Mouse (Mus musculus) myocyte (in vitro differentiated cells): ENCODE results near the gene Rsph3a. TPM values are rescaled to one million over a fixed set of nuclear protein-coding genes. Genes with fewer than 3 reads are reported as not detected.
"Not testable (repeated sequence)": the region's sequence is repeated elsewhere in the genome, so short reads cannot be mapped to it uniquely, and the experiment has no call there.

Experiments
- H3K27me3 ChIP-seq: one replicate; pipeline ENCODE4 v1.6.1; 2011; ENCODE audit not compliant: control insufficient read depth, insufficient read depth, insufficient read length
- H3K36me3 ChIP-seq: one replicate; pipeline ENCODE4 v1.6.1; 2011; ENCODE audit not compliant: control insufficient read depth, insufficient read depth
- H3K4me2 ChIP-seq: one replicate; pipeline ENCODE4 v1.6.1; 2011; ENCODE audit warnings: low read depth, control low read depth
- H3K4me3 ChIP-seq: one replicate; pipeline ENCODE4 v1.5.1; 2011; ENCODE audit warnings: mild to moderate bottlenecking, control low read depth, moderate library complexity
- H3K79me2 ChIP-seq: one replicate; pipeline ENCODE4 v1.6.1; 2011; ENCODE audit not compliant: control insufficient read depth, insufficient read depth
- H3ac ChIP-seq: one replicate; pipeline ENCODE4 v1.6.1; 2011; ENCODE audit not compliant: control insufficient read depth, insufficient read length
- CEBPB ChIP-seq: IDR thresholded peaks from 2 replicates; pipeline ENCODE4 v1.6.1; 2011; ENCODE audit warnings: mild to moderate bottlenecking, moderate library complexity; ENCODE audit not compliant: poor library complexity, insufficient read depth, severe bottlenecking
- E2F4 ChIP-seq: IDR thresholded peaks from one replicate; pipeline ENCODE4 v1.6.1; 2011; ENCODE audit warnings: mild to moderate bottlenecking, control low read depth, moderate library complexity; ENCODE audit not compliant: insufficient read depth
- MAX ChIP-seq: IDR thresholded peaks from one replicate; pipeline ENCODE4 v1.6.1; 2011; ENCODE audit warnings: low read depth, mild to moderate bottlenecking, control low read depth
- MYOD1 ChIP-seq, 3 experiments: IDR thresholded peaks; one replicate each; pipeline ENCODE4 v1.6.1; 2011; ENCODE audit warnings: control low read depth in 2 of 3, low read depth in 2 of 3, mild to moderate bottlenecking in 2 of 3, moderate library complexity in 1 of 3; ENCODE audit not compliant: insufficient read length in 2 of 3, control insufficient read depth in 1 of 3
- MYOG ChIP-seq, 3 experiments: IDR thresholded peaks; one replicate each; pipeline ENCODE4 v1.6.1; 2011; ENCODE audit warnings: control low read depth in 2 of 3, low read depth in 2 of 3, mild to moderate bottlenecking in 2 of 3; ENCODE audit not compliant: insufficient read length in 2 of 3, control insufficient read depth in 1 of 3, insufficient read depth in 1 of 3
- POLR2A ChIP-seq: IDR thresholded peaks from one replicate; pipeline ENCODE4 v1.6.1; 2011; ENCODE audit warnings: low read depth, mild to moderate bottlenecking, control low read depth, moderate library complexity; ENCODE audit not compliant: insufficient read length
- POLR2AphosphoS2 ChIP-seq: IDR thresholded peaks from one replicate; pipeline ENCODE4 v1.6.1; 2011; ENCODE audit warnings: low read depth, control low read depth; ENCODE audit not compliant: insufficient read length
- REST ChIP-seq: IDR thresholded peaks from one replicate; pipeline ENCODE4 v1.6.1; 2011; ENCODE audit warnings: mild to moderate bottlenecking, control low read depth, moderate library complexity; ENCODE audit not compliant: insufficient read depth, insufficient read length
- SRF ChIP-seq: IDR thresholded peaks from one replicate; pipeline ENCODE4 v1.6.1; 2011; ENCODE audit warnings: low read depth; ENCODE audit not compliant: control insufficient read depth, insufficient read length
- TCF12 ChIP-seq: IDR thresholded peaks from one replicate; pipeline ENCODE4 v1.6.1; 2011; ENCODE audit warnings: mild to moderate bottlenecking, control low read depth; ENCODE audit not compliant: poor library complexity, insufficient read depth, severe bottlenecking
- TCF3 ChIP-seq: IDR thresholded peaks from one replicate; pipeline ENCODE4 v1.6.1; 2011; ENCODE audit warnings: low read depth, control low read depth; ENCODE audit not compliant: insufficient read length
- USF1 ChIP-seq: IDR thresholded peaks from one replicate; pipeline ENCODE4 v1.6.1; 2011; ENCODE audit warnings: low read depth, mild to moderate bottlenecking, control low read depth, moderate library complexity
- polyA plus RNA-seq: library from polyadenylated mRNA; unstranded; fragments of >200 nt; fragmentation: generic; extraction: Trizol; gene quantifications from one replicate; pipeline ENCODE4 v1.2.1, GENCODE M21; 2012; ENCODE audit warnings: missing spikeins

Rsph3a gene
- polyA plus RNA-seq, 1 experiment = 53.7 TPM

DNA sequence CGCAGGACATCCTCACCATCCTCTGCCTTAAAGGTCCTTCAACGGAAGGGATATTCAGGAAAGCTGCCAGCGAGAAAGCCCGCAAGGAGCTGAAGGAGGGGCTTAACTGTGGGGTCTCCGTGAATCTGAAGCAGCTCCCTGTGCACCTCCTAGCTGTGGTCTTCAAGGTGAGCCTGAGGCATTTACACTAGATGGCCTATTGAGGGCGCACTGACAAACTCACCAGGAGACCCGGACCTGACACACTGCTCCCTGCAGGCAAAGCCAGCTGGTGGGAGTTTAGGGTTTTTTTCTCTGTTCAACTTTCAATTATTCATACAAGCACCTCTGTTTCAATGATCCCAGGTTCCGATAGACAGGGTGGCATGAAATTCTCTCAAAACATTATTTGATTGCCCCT lies 16.1 kb upstream of the Rsph3a start:
- TF ChIP-seq USF1 (no peak), POLR2A (no peak), TCF12 (no peak), SRF (no peak), CEBPB (no peak), E2F4 (no peak), MYOD1 (IDR thresholded peaks at IDR 0.05; ENCODE audit: control insufficient read depth in 1 of 3, insufficient read length in 2 of 3, low read depth in 2 of 3) (no peak), MYOG (IDR thresholded peaks at IDR 0.05; ENCODE audit: control insufficient read depth in 1 of 3, insufficient read depth in 1 of 3, insufficient read length in 2 of 3, low read depth in 2 of 3) (no peak), REST (no peak), MAX (no peak)
- H3K27me3 ChIP-seq = no peaks in the 10 kb centered on the region
- no peak overlapping the region for H3ac ChIP-seq
- H3K36me3 ChIP-seq = no peaks in the 10 kb centered on the region
- H3K4me2 ChIP-seq = no peak overlapping the region
- no peak overlapping the region for H3K4me3 ChIP-seq
- H3K79me2 ChIP-seq = no peaks in the 10 kb centered on the region

DNA sequence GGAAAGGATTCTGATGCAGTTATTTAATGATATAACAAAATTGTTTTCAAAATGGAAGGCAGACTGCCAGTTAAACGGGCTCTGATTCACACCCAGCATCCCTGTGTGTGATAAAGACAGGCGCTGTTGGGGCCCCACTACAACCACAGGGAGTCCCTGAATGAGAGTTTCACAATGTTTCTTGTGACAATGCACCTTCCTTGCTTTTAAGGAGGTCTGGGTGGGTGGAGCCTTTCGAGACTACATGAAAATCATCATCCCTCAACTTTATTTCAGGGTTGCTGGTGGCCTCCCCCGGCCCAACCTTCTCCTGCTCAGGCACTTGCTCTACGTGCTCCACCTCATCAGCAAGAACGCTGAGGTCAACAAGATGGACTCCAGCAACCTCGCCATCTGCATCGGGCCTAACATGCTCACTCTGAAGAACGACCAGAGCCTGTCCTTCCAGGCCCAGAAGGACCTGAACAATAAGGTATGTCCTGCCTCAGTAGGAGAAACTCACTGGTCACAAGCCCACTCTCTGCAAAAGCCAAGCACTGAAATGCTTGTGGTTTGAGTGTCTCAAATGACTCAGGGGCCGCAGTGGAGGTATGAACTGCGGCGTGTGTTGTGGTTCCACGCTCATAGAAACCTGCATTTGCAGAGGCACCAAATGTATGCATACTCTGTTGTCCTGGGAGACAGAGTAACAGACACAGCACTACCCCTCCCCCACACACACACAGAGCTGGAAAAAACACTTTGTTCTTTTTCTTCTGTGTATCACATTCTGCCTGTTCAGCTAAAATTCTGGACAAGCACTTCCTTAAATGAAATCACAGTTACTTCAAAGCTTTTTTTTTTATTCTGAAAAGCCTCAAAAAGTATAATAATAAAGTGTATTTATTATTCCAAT lies 14.1 kb upstream of the Rsph3a start:
- H3K36me3 ChIP-seq = no peaks in the 10 kb centered on the region
- H3K79me2 ChIP-seq = no peaks in the 10 kb centered on the region
- no peaks in the 10 kb centered on the region for H3K27me3 ChIP-seq
- no peak overlapping the region for H3ac ChIP-seq
- H3K4me3 ChIP-seq = no peak overlapping the region
- TF ChIP-seq MYOD1 (IDR thresholded peaks at IDR 0.05; ENCODE audit: control insufficient read depth in 1 of 3, insufficient read length in 2 of 3, low read depth in 2 of 3) (no peak), MYOG (IDR thresholded peaks at IDR 0.05; ENCODE audit: control insufficient read depth in 1 of 3, insufficient read depth in 1 of 3, insufficient read length in 2 of 3, low read depth in 2 of 3) (no peak), MAX (no peak), E2F4 (no peak)
- no peak overlapping the region for H3K4me2 ChIP-seq

- H3ac ChIP-seq, H3K4me3 ChIP-seq, H3K36me3 ChIP-seq, H3K4me2 ChIP-seq, H3K79me2 ChIP-seq, H3K27me3 ChIP-seq: not testable (repeated sequence)
Observed at GRCm38 (mm10) chr17:7932121-7932520, 13.3 kb upstream of the Rsph3a start.

- H3K27me3 ChIP-seq = no peaks in the 10 kb centered on the region
- no peak overlapping the region for H3ac ChIP-seq
- no peaks in the 10 kb centered on the region for H3K36me3 ChIP-seq
- TF ChIP-seq MYOG (IDR thresholded peaks at IDR 0.05; ENCODE audit: control insufficient read depth in 1 of 3, insufficient read depth in 1 of 3, insufficient read length in 2 of 3, low read depth in 2 of 3) (no peak), MAX (no peak), E2F4 (no peak), POLR2AphosphoS2 (no peak), USF1 (no peak), TCF12 (no peak), POLR2A (no peak), TCF3 (no peak), MYOD1 (IDR thresholded peaks at IDR 0.05; ENCODE audit: control insufficient read depth in 1 of 3, insufficient read length in 2 of 3, low read depth in 2 of 3) (no peak), CEBPB (no peak), SRF (no peak), REST (no peak)
- no peak overlapping the region for H3K4me3 ChIP-seq
- no peaks in the 10 kb centered on the region for H3K79me2 ChIP-seq
- peak overlapping the region; percentile 53 for H3K4me2 ChIP-seq
Observed at GRCm38 (mm10) chr17:7939640-7940039, 5.8 kb upstream of the Rsph3a start.

DNA sequence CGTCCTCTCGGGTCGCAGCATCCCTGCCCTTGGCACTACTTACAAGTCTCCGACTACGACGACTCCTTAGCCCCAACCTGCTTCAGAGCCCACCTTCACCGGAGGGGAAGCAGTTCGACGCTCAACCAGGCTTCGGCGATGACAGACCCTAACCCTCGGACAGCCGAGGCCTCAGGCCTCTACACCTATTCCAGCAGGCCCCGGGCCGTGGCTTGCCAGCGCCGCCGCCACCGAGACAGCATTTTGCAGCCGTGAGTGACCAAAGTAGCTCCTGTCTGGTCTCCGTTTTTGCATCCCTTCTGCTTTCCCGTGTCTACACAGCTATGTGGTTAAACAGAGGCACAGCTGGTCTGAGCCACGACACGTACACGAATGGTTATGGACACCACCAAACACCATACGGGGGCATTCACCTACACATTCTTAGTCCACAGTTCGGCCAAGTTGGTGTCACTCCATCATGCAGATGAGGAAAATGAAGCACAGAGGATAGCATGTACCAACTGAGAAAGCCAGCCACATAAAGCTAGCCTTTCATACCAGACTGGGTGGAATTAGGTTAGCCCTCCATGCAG lies 726 bp downstream of the Rsph3a start:
- peak overlapping the region; percentile 84 for H3ac ChIP-seq
- peak overlapping the region; percentile 44 for H3K4me3 ChIP-seq
- H3K36me3 ChIP-seq, H3K79me2 ChIP-seq, H3K27me3 ChIP-seq: not testable (repeated sequence)
- peak overlapping the region; percentile 62 for H3K4me2 ChIP-seq

DNA sequence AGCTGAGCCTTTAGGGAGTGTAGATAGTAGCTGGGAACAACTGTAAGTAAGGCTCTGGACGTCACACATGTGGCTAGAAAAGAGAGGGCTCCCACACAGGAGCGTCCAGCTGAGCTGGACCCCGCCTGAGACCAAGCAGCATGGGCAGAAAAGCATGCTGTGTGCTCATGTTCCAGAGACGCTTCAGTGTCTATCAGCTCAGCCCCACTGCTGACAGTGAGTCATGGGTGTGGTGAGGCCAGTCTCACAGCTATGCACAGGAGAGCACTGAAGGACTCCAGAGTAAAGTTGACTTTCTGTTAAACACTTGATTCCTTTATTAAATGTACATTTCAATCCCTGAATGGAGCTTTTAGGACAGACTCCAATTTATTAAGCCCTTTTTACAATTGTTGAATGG lies 5.9 kb downstream of the Rsph3a start:
- not testable (repeated sequence) for H3K4me2 ChIP-seq, H3K79me2 ChIP-seq, H3ac ChIP-seq, H3K4me3 ChIP-seq, H3K27me3 ChIP-seq, H3K36me3 ChIP-seq

GRCm38 (mm10) chr17:7957242-7957641 lies 11.8 kb downstream of the Rsph3a start:
- not testable (repeated sequence) for H3K36me3 ChIP-seq, H3K4me3 ChIP-seq, H3K27me3 ChIP-seq

DNA sequence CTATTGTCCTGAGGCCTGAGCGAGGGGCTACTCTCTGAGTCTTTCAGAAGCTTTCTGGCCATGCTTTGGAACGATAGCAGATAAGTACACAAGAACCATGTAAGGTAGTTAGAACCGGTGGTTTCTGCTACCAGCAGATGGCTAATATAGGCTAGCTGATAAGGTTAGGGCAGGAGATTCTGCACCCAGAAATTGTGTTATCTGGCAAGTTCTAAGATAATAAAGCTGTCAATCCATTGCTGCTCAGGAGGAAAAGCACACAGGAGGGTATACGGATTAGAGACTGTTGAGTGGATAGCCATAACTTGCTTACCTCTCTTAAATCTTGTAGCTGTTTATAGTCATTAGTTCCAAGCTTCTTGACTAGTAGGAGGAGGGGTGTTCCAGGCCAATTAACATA lies 17.9 kb downstream of the Rsph3a start:
- H3K4me3 ChIP-seq, H3K4me2 ChIP-seq, H3ac ChIP-seq, H3K27me3 ChIP-seq, H3K36me3 ChIP-seq, H3K79me2 ChIP-seq: not testable (repeated sequence)

More at GRCm38 (mm10) chr17:7957242-7957641, 11.8 kb downstream of the Rsph3a start:
- not testable (repeated sequence) for H3K79me2 ChIP-seq, H3K4me2 ChIP-seq, H3ac ChIP-seq

- not testable (repeated sequence) for H3K79me2 ChIP-seq, H3K4me3 ChIP-seq, H3K4me2 ChIP-seq, H3ac ChIP-seq, H3K36me3 ChIP-seq, H3K27me3 ChIP-seq
Observed at GRCm38 (mm10) chr17:7964398-7964797, 19.0 kb downstream of the Rsph3a start.
